Mouse (Mus musculus) G1E (cell line): ENCODE results near the gene Car9. TPM values are rescaled to one million over a fixed set of nuclear protein-coding genes. Genes with fewer than 3 reads are reported as not detected.
"Not testable (repeated sequence)": the region's sequence is repeated elsewhere in the genome, so short reads cannot be mapped to it uniquely, and the experiment has no call there.

ENCODE experiments used
- ATAC-seq: 2 replicates; pipeline ENCODE4 v1.8.0; 2016; ENCODE audit warnings: mild to moderate bottlenecking; ENCODE audit not compliant: insufficient number of reproducible peaks, poor library complexity, low FRiP score, severe bottlenecking; ENCODE audit errors: extremely low read depth
- DNase-seq: peaks from one replicate; pipeline ENCODE4 v3.0.0; 2012; ENCODE audit warnings: low spot score
- H3K27me3 ChIP-seq: 2 replicates; pipeline ENCODE4 v1.6.1; 2012; ENCODE audit warnings: mild to moderate bottlenecking, low read length, inconsistent platforms; ENCODE audit not compliant: insufficient read depth
- H3K36me3 ChIP-seq: replicated peaks from 2 replicates; pipeline ENCODE3; 2012; ENCODE audit warnings: mild to moderate bottlenecking, inconsistent platforms
- H3K4me1 ChIP-seq: 2 replicates; pipeline ENCODE4 v1.6.1; 2012; ENCODE audit warnings: low read depth, low read length, inconsistent platforms, mixed read lengths; ENCODE audit not compliant: insufficient read depth
- H3K4me3 ChIP-seq: 2 replicates; pipeline ENCODE4 v1.5.1; 2012; ENCODE audit warnings: low read depth, mild to moderate bottlenecking, inconsistent platforms, low read length, moderate library complexity, mixed read lengths
- H3K9me3 ChIP-seq: replicated peaks from 2 replicates; pipeline ENCODE4 v1.6.1; 2012; ENCODE audit warnings: inconsistent platforms
- CTCF ChIP-seq: IDR thresholded peaks from 2 replicates; pipeline ENCODE4 v1.5.1; 2012; ENCODE audit warnings: low read depth, low read length, inconsistent platforms, mixed read lengths
- GATA1 ChIP-seq: IDR thresholded peaks from 2 replicates; pipeline ENCODE4 v1.6.1; 2012; ENCODE audit warnings: borderline replicate concordance, low read length, inconsistent platforms, mixed read lengths
- GATA2 ChIP-seq: IDR thresholded peaks from 2 replicates; pipeline ENCODE4 v1.6.1; 2012; ENCODE audit warnings: low read depth, low read length, inconsistent platforms, borderline replicate concordance
- POLR2AphosphoS5 ChIP-seq: IDR thresholded peaks from 2 replicates; pipeline ENCODE4 v1.6.1; 2012; ENCODE audit warnings: low read depth, low read length, inconsistent platforms; ENCODE audit not compliant: insufficient replicate concordance
- TAL1 ChIP-seq: conservative IDR thresholded peaks from 2 replicates; pipeline ENCODE4 v1.6.1; 2012; ENCODE audit warnings: low read depth, low read length, inconsistent platforms, mixed read lengths
- polyA plus RNA-seq: library from polyadenylated mRNA; stranded (reverse); fragments of >175 nt; gene quantifications from 2 replicates; pipeline ENCODE4 v1.2.3, GENCODE M21; 2012
- total RNA-seq, 2 experiments: library from RNA; stranded (forward) in 1 of 2; stranded (reverse) in 1 of 2; fragments of 200-1000 nt in 1 of 2; fragments of >200 nt in 1 of 2; fragmentation: Nextera tagmentation in 1 of 2; gene quantifications; 2 replicates each; pipeline ENCODE4 v1.2.3; 2014 to 2017

Car9 gene
- total and polyA plus RNA-seq, 3 experiments, result 0.11 TPM; not detected in 2

DNA sequence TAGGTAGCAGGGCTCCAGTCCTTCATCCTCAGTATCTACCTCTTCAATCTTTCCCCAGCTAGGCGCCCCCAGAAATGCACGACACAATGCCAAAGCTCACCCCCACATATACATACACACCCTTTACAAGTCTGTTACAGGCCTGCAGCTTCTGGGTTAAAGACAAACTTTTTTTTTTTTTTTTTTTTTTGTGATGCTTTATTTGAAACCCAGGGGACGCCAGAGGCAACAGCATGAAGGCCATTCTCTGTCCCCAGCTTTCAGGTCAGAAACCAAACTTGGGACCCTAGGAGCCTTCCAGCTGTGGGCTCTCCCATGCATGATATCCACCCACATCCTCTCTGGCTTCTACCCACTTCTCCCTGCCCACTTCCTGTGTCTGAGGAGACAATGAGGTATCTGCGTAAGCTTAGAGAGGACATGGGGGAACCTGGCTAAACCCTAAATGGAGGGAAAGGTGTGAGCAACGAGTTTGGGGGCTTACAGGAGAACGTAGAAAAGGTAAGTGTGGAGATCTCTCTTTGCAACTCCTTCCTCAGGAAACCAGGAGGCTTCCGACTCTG, 24.8 kb upstream of the Car9 start:
- DNase-seq, result no peak
- Histone ChIP-seq H3K27me3 (peaks cover 18% of the 10 kb centered on the region), H3K4me3 (no peak overlapping the region), H3K36me3 (no peaks in the 10 kb centered on the region), H3K9me3 (no peaks in the 10 kb centered on the region), H3K4me1 (peaks cover 15% of the 10 kb centered on the region)
- ATAC-seq, result no peak
- no peak for TF ChIP-seq GATA2
- no peak for TF ChIP-seq GATA1

DNA sequence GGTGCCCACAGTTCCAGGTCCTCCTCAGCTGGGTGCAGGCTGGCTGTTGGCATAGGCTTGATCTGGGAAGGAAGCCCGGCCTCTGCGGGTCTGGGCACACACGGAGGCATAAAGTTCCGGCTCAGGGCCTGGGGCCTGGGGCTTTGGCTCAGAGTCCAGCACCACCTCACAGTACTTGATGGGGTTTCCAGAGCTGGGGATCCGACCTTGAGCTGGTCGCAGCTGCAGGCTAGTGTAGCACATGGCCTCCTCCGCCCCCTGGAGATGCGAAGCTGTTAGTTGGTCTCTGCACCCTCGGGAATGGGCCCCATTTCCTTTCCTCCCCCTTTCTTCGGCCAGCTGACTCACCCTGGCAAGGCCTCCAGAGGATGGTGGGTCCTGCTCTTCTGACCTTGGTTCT, 24.2 kb upstream of the Car9 start:
- H3K9me3 ChIP-seq, result no peaks in the 10 kb centered on the region
- no peak for ATAC-seq
- H3K4me3 ChIP-seq, result no peak overlapping the region
- no peaks in the 10 kb centered on the region for H3K36me3 ChIP-seq
- H3K27me3 ChIP-seq, result peaks cover 18% of the 10 kb centered on the region
- TF ChIP-seq TAL1, result no peak
- TF ChIP-seq GATA1, result no peak
- no peak for TF ChIP-seq POLR2AphosphoS5
- TF ChIP-seq CTCF, result no peak
- no peak for TF ChIP-seq GATA2
- no peak for DNase-seq
- H3K4me1 ChIP-seq, result peaks cover 15% of the 10 kb centered on the region

DNA sequence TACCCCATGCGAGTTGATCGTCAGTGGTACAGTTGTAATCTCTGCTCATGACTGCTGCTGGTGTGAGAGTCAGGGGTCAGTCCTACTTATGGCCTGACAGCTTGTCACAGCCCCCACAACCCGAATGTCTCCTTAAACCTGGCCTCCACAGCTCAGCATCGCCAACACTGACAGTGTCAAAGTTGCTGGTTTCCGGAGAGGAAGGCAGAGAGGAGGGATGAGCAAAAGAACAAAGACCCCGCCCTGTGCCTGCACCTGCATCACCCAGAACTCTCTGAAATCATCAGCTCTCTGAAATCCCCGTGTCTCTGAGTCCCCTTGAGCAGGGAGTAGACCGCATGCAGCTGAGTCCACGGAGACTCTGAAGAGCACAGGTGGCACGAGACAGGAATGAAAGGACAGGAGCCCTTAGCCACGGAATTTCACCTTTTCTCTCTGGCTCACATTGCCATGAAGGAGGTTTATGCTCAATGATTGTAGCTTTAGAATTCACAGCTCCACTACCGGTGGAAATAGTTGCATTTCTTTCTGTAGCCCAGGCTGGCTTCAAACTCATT, 23.2 kb upstream of the Car9 start, which contains the start of gene Sit1:
TSS of gene Sit1 (minus strand) at position 200 of the 557 bp plus-strand sequence.
- TF ChIP-seq GATA1, result no peak
- TF ChIP-seq TAL1, result no peak
- TF ChIP-seq POLR2AphosphoS5, result no peak
- no peak for TF ChIP-seq GATA2
- no peak for TF ChIP-seq CTCF
- Histone ChIP-seq H3K4me1 (peaks cover 12% of the 10 kb centered on the region), H3K36me3 (no peaks in the 10 kb centered on the region), H3K4me3 (no peak within 1 kb of the TSS), H3K27me3 (peaks cover 18% of the 10 kb centered on the region), H3K9me3 (no peaks in the 10 kb centered on the region)
- DNase-seq, result no peak
- no peak for ATAC-seq

GRCm38 (mm10) chr4:43485666-43486065, 21.1 kb upstream of the Car9 start:
- H3K9me3 ChIP-seq, DNase-seq, ATAC-seq, H3K36me3 ChIP-seq, H3K4me3 ChIP-seq: not testable (repeated sequence)
- H3K27me3 ChIP-seq, result peaks cover 18% of the 10 kb centered on the region
- H3K4me1 ChIP-seq, result peaks cover 25% of the 10 kb centered on the region

DNA sequence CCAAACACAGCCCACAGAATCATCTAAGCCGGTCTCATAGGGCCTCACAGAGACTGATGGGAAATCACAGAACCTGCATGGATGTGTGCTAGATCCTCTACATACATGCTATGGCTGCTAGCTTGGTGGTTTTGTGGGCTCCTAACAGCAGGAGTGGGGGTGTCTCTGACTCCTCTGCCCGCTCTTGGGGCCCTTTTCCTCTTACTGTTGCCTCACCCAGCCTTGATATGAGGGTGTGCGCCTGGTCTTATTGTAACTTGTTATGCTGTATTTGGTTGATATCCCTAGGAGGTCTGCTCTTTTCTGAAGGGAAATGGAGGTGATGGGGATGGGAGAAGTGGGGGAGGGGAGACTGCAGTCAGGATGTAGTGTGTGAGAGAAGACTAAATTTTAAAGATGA, 17.2 kb upstream of the Car9 start:
- H3K27me3 ChIP-seq, result no peaks in the 10 kb centered on the region; the same call in 1 of the 2 replicates
- H3K4me1 ChIP-seq, result peaks cover 39% of the 10 kb centered on the region
- TF ChIP-seq GATA1, result no peak
- TF ChIP-seq POLR2AphosphoS5, result no peak
- ATAC-seq, result no peak
- DNase-seq, result no peak
- H3K4me3 ChIP-seq, result no peak overlapping the region
- no peaks in the 10 kb centered on the region for H3K9me3 ChIP-seq
- H3K36me3 ChIP-seq, result no peaks in the 10 kb centered on the region

GRCm38 (mm10) chr4:43490801-43491200, 16.0 kb upstream of the Car9 start:
- DNase-seq (no peak), ATAC-seq (no peak)
- H3K9me3 ChIP-seq, result no peaks in the 10 kb centered on the region

More at GRCm38 (mm10) chr4:43490801-43491200, 16.0 kb upstream of the Car9 start:
- peaks cover 12% of the 10 kb centered on the region for H3K36me3 ChIP-seq
- H3K4me1 ChIP-seq, result peaks cover 51% of the 10 kb centered on the region
- no peaks in the 10 kb centered on the region; the same call in 1 of the 2 replicates for H3K27me3 ChIP-seq
- H3K4me3 ChIP-seq, result no peak overlapping the region
- TF ChIP-seq TAL1, result peak; percentile 42; the same call in 1 of the 2 replicates
- TF ChIP-seq CTCF, result no peak
